8 mouse cellular contexts compared by ENCODE assay signal in the genomic region with DNA sequence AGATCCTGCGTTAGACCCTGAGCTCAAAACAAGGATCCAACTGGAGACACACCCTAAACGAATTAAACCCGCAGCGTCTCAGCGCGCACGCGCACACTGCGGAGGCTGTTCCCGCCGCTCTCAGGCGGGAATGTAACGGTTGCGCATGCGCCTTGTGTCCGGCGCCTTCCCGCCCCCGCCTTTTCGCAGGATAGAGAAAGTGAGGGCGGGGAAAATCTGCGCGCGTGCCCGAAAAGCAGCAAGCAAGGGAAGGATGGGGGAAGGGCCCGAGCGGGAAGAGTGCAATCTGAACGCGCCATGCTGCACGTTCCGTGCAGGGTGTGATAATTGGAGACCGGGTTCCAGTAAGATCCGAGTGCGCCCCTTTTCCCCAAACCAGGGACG. TPM values are rescaled to one million over a fixed set of nuclear protein-coding genes. Genes with fewer than 3 reads are reported as not detected.
DNase-seq lines count a peak whose midpoint lies in the region; ATAC-seq and TF ChIP-seq lines count a peak whose summit lies in the region.

No protein-coding gene starts in this region.

- peaks cover 10% of the 10 kb centered on the region; the same call in 1 of the 2 replicates for H3K4me1 ChIP-seq in cerebellum, adult 2 months (ENCODE audit: control insufficient read depth, insufficient read depth, low read length)
- H3K4me1 ChIP-seq in forebrain, postnatal 0 days (ENCODE audit: insufficient read depth) = 0 out of 2 replicates have a peak, but pooled peaks cover 4% of the 10 kb centered on the region
- peaks cover 5% of the 10 kb centered on the region; the same call in 1 of the 2 replicates for H3K4me1 ChIP-seq in lung, embryonic 14.5 days (ENCODE audit: insufficient read depth)

- TF ChIP-seq POLR2A in cerebellum, adult 2 months (IDR thresholded peaks at IDR 0.05; ENCODE audit: borderline replicate concordance, insufficient read depth, low read length) = no peak

- TF ChIP-seq CTCF in cerebellum, adult 2 months (IDR thresholded peaks at IDR 0.05; ENCODE audit: borderline replicate concordance, insufficient read depth, low read depth, low read length) = no peak
- no peak for TF ChIP-seq CTCF in forebrain, postnatal 0 days (IDR thresholded peaks at IDR 0.05; ENCODE audit: low read depth)
- no peak for TF ChIP-seq CTCF in lung, embryonic 14.5 days (IDR thresholded peaks at IDR 0.05; ENCODE audit: low read depth)

- 0 out of 2 replicates have a peak, but pooled peaks cover 4% of the 10 kb centered on the region for H3K36me3 ChIP-seq in forebrain, postnatal 0 days (ENCODE audit: insufficient read depth)
- H3K36me3 ChIP-seq in lung, embryonic 14.5 days (ENCODE audit: insufficient read depth) = peaks cover 18% of the 10 kb centered on the region

- H3K4me2 ChIP-seq in forebrain, postnatal 0 days (ENCODE audit: low read depth) = peak overlapping the region; percentile 93
- peak overlapping the region; percentile 99 for H3K4me2 ChIP-seq in lung, embryonic 14.5 days

- H3K9me3 ChIP-seq in forebrain, postnatal 0 days (ENCODE audit: low read length) = no peaks in the 10 kb centered on the region
- H3K9me3 ChIP-seq in lung, embryonic 14.5 days (ENCODE audit: low read depth, low read length) = no peaks in the 10 kb centered on the region

- no peaks in the 10 kb centered on the region for H3K27me3 ChIP-seq in cerebellum, adult 2 months (ENCODE audit: control insufficient read depth, insufficient read depth, low read length)
- H3K27me3 ChIP-seq in forebrain, postnatal 0 days (ENCODE audit: insufficient read depth, low read length) = no peaks in the 10 kb centered on the region
- H3K27me3 ChIP-seq in lung, embryonic 14.5 days (ENCODE audit: insufficient read depth, low read length) = no peaks in the 10 kb centered on the region

- H3K27ac ChIP-seq in cerebellum, adult 2 months (ENCODE audit: insufficient read depth, low read length) = peak overlapping the region; percentile 99
- H3K27ac ChIP-seq in forebrain, postnatal 0 days (ENCODE audit: low read depth, low read length) = peak overlapping the region; percentile 98
- H3K27ac ChIP-seq in lung, embryonic 14.5 days (ENCODE audit: low read depth) = peak overlapping the region; percentile 99

- peak overlapping the region; percentile 85 for H3K9ac ChIP-seq in forebrain, postnatal 0 days
- H3K9ac ChIP-seq in lung, embryonic 14.5 days = peak overlapping the region; percentile 92

- peak; percentile 92 for DNase-seq in MEL-GATA-1-ER (ENCODE audit: extremely low read depth, low read depth)
- peak; percentile 96 to 98 for DNase-seq in cerebellum, adult 2 months
- peak; percentile 99 for DNase-seq in forebrain, postnatal 0 days
- peak; percentile 97 for DNase-seq in heart, postnatal 4 days
- DNase-seq in layer of hippocampus, adult 8-10 months (ENCODE audit: low spot score in 2 of 2) = peak; percentile 92 to 97
- DNase-seq in lung, embryonic 14.5 days = peak; percentile 100
- DNase-seq in testis, postnatal 14 days (ENCODE audit: low spot score) = peak; percentile 93

- H3K4me3 ChIP-seq in cerebellum, adult 2 months (replicated peaks; ENCODE audit: insufficient read depth, low read depth, low read length) = peak overlapping the region; percentile 94
- peak overlapping the region; percentile 79 for H3K4me3 ChIP-seq in forebrain, postnatal 0 days (ENCODE audit: low read depth, low read length)
- H3K4me3 ChIP-seq in lung, embryonic 14.5 days (ENCODE audit: low read depth, low read length) = peak overlapping the region; percentile 66

- peak; percentile 89 for ATAC-seq in forebrain, postnatal 0 days
- peak; percentile 83 for ATAC-seq in lung, embryonic 14.5 days (ENCODE audit: insufficient read depth)
- ATAC-seq in neutrophil, adult 5-6 weeks (ENCODE audit: extremely low read depth, insufficient number of reproducible peaks, low FRiP score, poor library complexity, severe bottlenecking) = peak; percentile 30

- WGBS in cerebellum, adult 2 months = 0% methylated on average over 35 of the region's 35 CpGs
- under 1% methylated on average over 35 of the region's 35 CpGs for WGBS in forebrain, postnatal 0 days
- under 1% methylated on average over 35 of the region's 35 CpGs for WGBS in lung, embryonic 14.5 days

RNA-seq across cellular contexts. Expression of gene Tuba1b, which starts 0.5 kb away (rescaled TPM):
- 1,352 and 1,359 TPM in 2 replicates for polyA plus RNA-seq in cerebellum, adult 2 months (2012; rRNA removed)
- 1,927 and 1,958 TPM in 2 replicates for total RNA-seq in forebrain, postnatal 0 days (2014; rRNA removed)
- 1,265 and 1,341 TPM in 2 replicates for polyA plus RNA-seq in forebrain, postnatal 0 days (2015; fragmentation: Nextera tagmentation; extraction: Ambion mirVana)
- 100 to 1,000 TPM; 873 to 889 TPM for total RNA-seq in heart, postnatal 4 days (2021)
- total RNA-seq in layer of hippocampus, adult 8-10 months (2022) = 100 to 1,000 TPM; 488 to 526 (median 515) TPM
- polyA plus RNA-seq in lung, embryonic 14.5 days (2014; fragmentation: Nextera tagmentation; extraction: Ambion mirVana) = 2,161 and 2,216 TPM in 2 replicates
- total RNA-seq in neutrophil, adult 5-6 weeks (2017) = 88.6 and 108 TPM in 2 replicates

RNA-seq across cellular contexts. Expression of gene Lmbr1l, which starts 15.8 kb away (rescaled TPM):
- 37.5 and 39.7 TPM in 2 replicates for polyA plus RNA-seq in cerebellum, adult 2 months (2012; rRNA removed)
- 44.1 and 59.3 TPM in 2 replicates for total RNA-seq in forebrain, postnatal 0 days (2014; rRNA removed)
- 20.1 and 22.4 TPM in 2 replicates for polyA plus RNA-seq in forebrain, postnatal 0 days (2015; fragmentation: Nextera tagmentation; extraction: Ambion mirVana)
- 10 to 100 TPM; 14.1 to 15.9 TPM for total RNA-seq in heart, postnatal 4 days (2021)
- 10 to 100 TPM; 17.9 to 21.8 (median 19.6) TPM for total RNA-seq in layer of hippocampus, adult 8-10 months (2022)
- 4.5 and 5.5 TPM in 2 replicates for polyA plus RNA-seq in lung, embryonic 14.5 days (2014; fragmentation: Nextera tagmentation; extraction: Ambion mirVana)
- 144 and 182 TPM in 2 replicates for total RNA-seq in neutrophil, adult 5-6 weeks (2017)

RNA-seq across cellular contexts. Expression of gene Gm49450, which starts 19.5 kb away (rescaled TPM):
- polyA plus RNA-seq in cerebellum, adult 2 months (2012; rRNA removed) = 0.75 and 2.6 TPM in 2 replicates
- total RNA-seq in forebrain, postnatal 0 days (2014; rRNA removed) = 1,610 and 2,499 TPM in 2 replicates
- polyA plus RNA-seq in forebrain, postnatal 0 days (2015; fragmentation: Nextera tagmentation; extraction: Ambion mirVana) = not detected in 2 replicates
- total RNA-seq in heart, postnatal 4 days (2021) = not detected
- total RNA-seq in layer of hippocampus, adult 8-10 months (2022) = not detected
- polyA plus RNA-seq in lung, embryonic 14.5 days (2014; fragmentation: Nextera tagmentation; extraction: Ambion mirVana) = not detected in 2 replicates
- total RNA-seq in neutrophil, adult 5-6 weeks (2017) = 27.1 and 50.0 TPM in 2 replicates

RNA-seq across cellular contexts. Expression of gene Tuba1a, which starts 19.7 kb away (rescaled TPM):
- polyA plus RNA-seq in cerebellum, adult 2 months (2012; rRNA removed) = 1,294 and 1,344 TPM in 2 replicates
- total RNA-seq in forebrain, postnatal 0 days (2014; rRNA removed) = 18,820 and 21,160 TPM in 2 replicates
- 18,258 and 23,279 TPM in 2 replicates for polyA plus RNA-seq in forebrain, postnatal 0 days (2015; fragmentation: Nextera tagmentation; extraction: Ambion mirVana)
- 100 to 1,000 TPM; 435 TPM for total RNA-seq in heart, postnatal 4 days (2021)
- 100 to 1,000 TPM; 800 to 882 (median 860) TPM for total RNA-seq in layer of hippocampus, adult 8-10 months (2022)
- polyA plus RNA-seq in lung, embryonic 14.5 days (2014; fragmentation: Nextera tagmentation; extraction: Ambion mirVana) = 1,129 and 1,167 TPM in 2 replicates
- 92.1 and 114 TPM in 2 replicates for total RNA-seq in neutrophil, adult 5-6 weeks (2017)

RNA-seq across cellular contexts. Expression of gene Dhh, which starts 35.5 kb away (rescaled TPM):
- 0.07 and 0.10 TPM in 2 replicates for polyA plus RNA-seq in cerebellum, adult 2 months (2012; rRNA removed)
- 0.15 and 0.76 TPM in 2 replicates for total RNA-seq in forebrain, postnatal 0 days (2014; rRNA removed)
- polyA plus RNA-seq in forebrain, postnatal 0 days (2015; fragmentation: Nextera tagmentation; extraction: Ambion mirVana) = 0.25 and 0.58 TPM in 2 replicates
- 1 to 10 TPM; 2.7 to 3.5 TPM for total RNA-seq in heart, postnatal 4 days (2021)
- under 1 TPM in 3 of 4 experiments, not detected in 1; 0.18 to 0.34 (median 0.23) TPM for total RNA-seq in layer of hippocampus, adult 8-10 months (2022)
- polyA plus RNA-seq in lung, embryonic 14.5 days (2014; fragmentation: Nextera tagmentation; extraction: Ambion mirVana) = 1.0 and 1.3 TPM in 2 replicates
- 0.70 TPM in 1 of 2 replicates, not detected in the other for total RNA-seq in neutrophil, adult 5-6 weeks (2017)

Comparison
In these comparisons a context has a peak if more than half of its experiments do, and no peak if none do; other contexts are left out.
1. Peak in every context shown above with its lines: DNase-seq, ATAC-seq, H3K4me3 ChIP-seq and H3K27ac ChIP-seq.
2. ATAC-seq: peak in every context shown above with its lines; median percentile 89 in forebrain, postnatal 0 days; 83 in lung, embryonic 14.5 days; 30 in neutrophil, adult 5-6 weeks.
3. RNA of gene Gm49450, which starts 19.5 kb away (total RNA-seq): 1,610 to 2,499 TPM in forebrain, postnatal 0 days and 27.1 to 50.0 TPM in neutrophil, adult 5-6 weeks; not detected in heart, postnatal 4 days and not detected in layer of hippocampus, adult 8-10 months; every median in the first group is over 10 times any median in the second.